Mouse (Mus musculus) E14TG2a.4 (cell line): ENCODE results near the gene Lctl.

Source experiments
- H3K27me3 ChIP-seq: 2 replicates; pipeline ENCODE4 v1.6.1; 2014; ENCODE audit warnings: low read length, control low read depth; ENCODE audit not compliant: insufficient read depth
- H3K36me3 ChIP-seq: 2 replicates; pipeline ENCODE4 v1.6.1; 2014; ENCODE audit warnings: low read length, control low read depth; ENCODE audit not compliant: insufficient read depth
- H3K4me1 ChIP-seq: replicated peaks from 2 replicates; pipeline ENCODE4 v1.6.1; 2014; ENCODE audit warnings: low read depth, low read length, control low read depth
- H3K4me3 ChIP-seq: replicated peaks from 2 replicates; pipeline ENCODE4 v1.5.1; 2014; ENCODE audit warnings: mild to moderate bottlenecking, low read length
- H3K9me3 ChIP-seq: 2 replicates; pipeline ENCODE4 v1.6.1; 2014; ENCODE audit warnings: low read length, control low read depth
- CTCF ChIP-seq: conservative IDR thresholded peaks from 2 replicates; pipeline ENCODE4 v1.5.1; 2014; ENCODE audit warnings: low read length
- NANOG ChIP-seq: IDR thresholded peaks from 2 replicates; pipeline ENCODE4 v1.6.1; 2014; ENCODE audit warnings: borderline replicate concordance, low read length, mixed read lengths
- POU5F1 ChIP-seq: IDR thresholded peaks from 2 replicates; pipeline ENCODE4 v1.6.1; 2014; ENCODE audit warnings: low read length, borderline replicate concordance

The Lctl gene

DNA sequence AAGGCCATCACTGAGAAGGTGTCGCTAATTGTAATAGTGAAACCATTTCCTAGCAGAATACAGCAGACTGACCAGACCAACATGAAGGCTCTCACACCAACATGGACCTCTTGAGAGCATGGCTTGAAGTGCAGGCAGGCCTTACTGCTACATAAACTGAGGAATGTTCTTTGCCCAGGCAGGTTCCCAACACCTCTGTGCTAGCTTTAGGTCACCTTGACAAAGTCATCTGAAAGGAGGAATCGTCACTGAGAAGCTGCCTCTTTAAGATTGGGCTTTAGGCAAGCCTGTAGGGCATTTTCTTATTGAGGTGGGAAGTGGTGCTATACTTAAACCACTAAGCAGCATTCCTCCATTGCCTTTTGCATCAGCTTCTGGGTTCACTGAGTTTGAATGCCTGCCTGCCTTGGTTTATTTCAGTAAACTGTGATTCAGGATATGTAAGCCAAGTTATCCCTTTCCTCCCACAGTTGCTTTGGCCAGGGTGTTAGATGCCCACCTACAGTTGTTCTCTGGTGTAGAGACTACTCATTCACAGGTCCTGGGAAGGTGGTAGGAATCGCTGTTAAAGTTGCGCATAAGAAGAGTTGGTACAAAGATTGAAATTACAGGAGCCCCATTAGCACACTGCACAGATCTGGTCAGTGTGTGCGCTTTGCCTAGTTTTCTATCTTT is 67.4 kb downstream of the Lctl start:
- no peaks in the 10 kb centered on the region for H3K9me3 ChIP-seq
- no peaks in the 10 kb centered on the region for H3K27me3 ChIP-seq
- H3K4me3 ChIP-seq, result no peak overlapping the region; the same call in 1 of the 2 replicates
- H3K36me3 ChIP-seq, result peaks cover 93% of the 10 kb centered on the region
- peaks cover 52% of the 10 kb centered on the region for H3K4me1 ChIP-seq
- TF ChIP-seq NANOG (no peak), POU5F1 (no peak), CTCF (no peak)
